Mouse (Mus musculus): ENCODE data around the gene Atf7. TPM values are rescaled to one million over a fixed set of nuclear protein-coding genes. Genes with fewer than 3 reads are reported as not detected.

Gene Atf7
- polyA plus RNA-seq, 1 experiment, result 31.0 TPM

DNA sequence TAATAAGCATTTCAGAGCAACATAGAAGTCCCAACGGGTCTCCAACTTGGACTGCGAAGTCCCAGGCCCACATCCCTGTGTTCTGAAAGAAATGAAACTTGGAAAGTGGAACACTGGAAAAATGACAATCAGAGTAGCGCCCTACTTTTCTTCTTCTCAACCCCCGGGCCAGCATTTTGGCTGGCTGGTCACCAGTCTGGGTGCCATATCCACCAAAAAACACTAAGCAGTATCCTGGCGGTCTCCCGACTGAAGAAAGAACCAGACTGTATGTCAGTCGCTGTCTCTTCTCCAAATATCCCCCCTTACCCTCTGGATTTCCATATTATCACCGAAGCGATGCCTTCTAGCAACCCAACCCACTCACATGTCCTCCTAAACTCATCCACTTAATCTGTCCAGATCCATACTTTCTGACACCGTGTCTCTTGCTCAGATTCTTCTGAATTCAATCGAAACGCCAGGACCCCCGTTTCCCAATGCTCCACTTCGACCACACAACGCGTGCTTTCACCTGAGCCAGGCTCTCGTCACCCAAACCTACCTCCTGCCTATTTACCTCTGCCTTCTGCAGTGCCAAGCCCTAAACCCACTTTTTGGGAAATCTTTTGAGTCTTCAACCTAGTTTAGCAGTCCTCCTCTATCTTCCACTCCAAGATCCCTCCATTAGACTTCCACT lies 834 bp downstream of the Atf7 start:
- Histone ChIP-seq H3K27me3 (ENCODE audit: control insufficient read depth, insufficient read depth, insufficient read length) (no peaks in the 10 kb centered on the region), H3K79me3 (ENCODE audit: low read depth) (peaks cover 49% of the 10 kb centered on the region), H3K36me3 (ENCODE audit: control insufficient read depth, insufficient read depth) (peaks cover 19% of the 10 kb centered on the region), H3ac (ENCODE audit: control insufficient read depth, insufficient read length, low read depth) (peak overlapping the region; percentile 89), H3K79me2 (ENCODE audit: control insufficient read depth, insufficient read depth) (peaks cover 56% of the 10 kb centered on the region), H3K4me3 (ENCODE audit: insufficient read depth, poor library complexity, severe bottlenecking) (peak overlapping the region; percentile 73)
- TF ChIP-seq CTCF (IDR thresholded peaks at IDR 0.05; ENCODE audit: control insufficient read depth, insufficient read depth, insufficient read length) (no peak), USF1 (IDR thresholded peaks at IDR 0.05; ENCODE audit: low read depth) (no peak), MAX (IDR thresholded peaks at IDR 0.05) (no peak), CEBPB (IDR thresholded peaks at IDR 0.05; ENCODE audit: low read depth) (no peak), FOSL1 (IDR thresholded peaks at IDR 0.05; ENCODE audit: insufficient read depth, low read length, poor library complexity, severe bottlenecking) (no peak), MYOG (IDR thresholded peaks at IDR 0.05; ENCODE audit: control insufficient read depth, extremely low read depth, insufficient read length) (no peak), MYOD1 (IDR thresholded peaks at IDR 0.05; ENCODE audit: control insufficient read depth, insufficient read length, low read depth) (no peak)

GRCm38 (mm10) chr15:102623121-102623520 lies 2.1 kb downstream of the Atf7 start:
- no peaks in the 10 kb centered on the region for H3K27me3 ChIP-seq (ENCODE audit: control insufficient read depth, insufficient read depth, insufficient read length)
- peaks cover 69% of the 10 kb centered on the region for H3K79me2 ChIP-seq (ENCODE audit: control insufficient read depth, insufficient read depth)
- no peak overlapping the region for H3ac ChIP-seq (ENCODE audit: control insufficient read depth, insufficient read length, low read depth)
- peaks cover 60% of the 10 kb centered on the region for H3K79me3 ChIP-seq (ENCODE audit: low read depth)
- no peak for TF ChIP-seq MYOG (IDR thresholded peaks at IDR 0.05; ENCODE audit: control insufficient read depth, extremely low read depth, insufficient read length)
- peak; percentile 86 for TF ChIP-seq CEBPB (IDR thresholded peaks at IDR 0.05; ENCODE audit: low read depth)
- no peak for TF ChIP-seq USF1 (IDR thresholded peaks at IDR 0.05; ENCODE audit: low read depth)
- no peak for TF ChIP-seq CTCF (IDR thresholded peaks at IDR 0.05; ENCODE audit: control insufficient read depth, insufficient read depth, insufficient read length)
- no peak for TF ChIP-seq FOSL1 (IDR thresholded peaks at IDR 0.05; ENCODE audit: insufficient read depth, low read length, poor library complexity, severe bottlenecking)
- TF ChIP-seq MAX (IDR thresholded peaks at IDR 0.05), result no peak
- no peak for TF ChIP-seq MYOD1 (IDR thresholded peaks at IDR 0.05; ENCODE audit: control insufficient read depth, insufficient read length, low read depth)
- H3K4me3 ChIP-seq (ENCODE audit: insufficient read depth, poor library complexity, severe bottlenecking), result no peak overlapping the region
- peaks cover 21% of the 10 kb centered on the region for H3K36me3 ChIP-seq (ENCODE audit: control insufficient read depth, insufficient read depth)

GRCm38 (mm10) chr15:102622536-102622935 lies 2.7 kb downstream of the Atf7 start:
- Histone ChIP-seq H3K79me2 (ENCODE audit: control insufficient read depth, insufficient read depth) (peaks cover 75% of the 10 kb centered on the region), H3K27me3 (ENCODE audit: control insufficient read depth, insufficient read depth, insufficient read length) (no peaks in the 10 kb centered on the region), H3K36me3 (ENCODE audit: control insufficient read depth, insufficient read depth) (peaks cover 25% of the 10 kb centered on the region), H3K4me3 (ENCODE audit: insufficient read depth, poor library complexity, severe bottlenecking) (no peak overlapping the region), H3ac (ENCODE audit: control insufficient read depth, insufficient read length, low read depth) (no peak overlapping the region), H3K79me3 (ENCODE audit: low read depth) (peaks cover 66% of the 10 kb centered on the region)
- TF ChIP-seq CTCF (IDR thresholded peaks at IDR 0.05; ENCODE audit: control insufficient read depth, insufficient read depth, insufficient read length), result no peak
- no peak for TF ChIP-seq MYOD1 (IDR thresholded peaks at IDR 0.05; ENCODE audit: control insufficient read depth, insufficient read length, low read depth)
- TF ChIP-seq USF1 (IDR thresholded peaks at IDR 0.05; ENCODE audit: low read depth), result no peak
- no peak for TF ChIP-seq MAX (IDR thresholded peaks at IDR 0.05)
- no peak for TF ChIP-seq FOSL1 (IDR thresholded peaks at IDR 0.05; ENCODE audit: insufficient read depth, low read length, poor library complexity, severe bottlenecking)
- TF ChIP-seq MYOG (IDR thresholded peaks at IDR 0.05; ENCODE audit: control insufficient read depth, extremely low read depth, insufficient read length), result no peak
- TF ChIP-seq CEBPB (IDR thresholded peaks at IDR 0.05; ENCODE audit: low read depth), result no peak

GRCm38 (mm10) chr15:102620765-102621164 lies 4.5 kb downstream of the Atf7 start:
- TF ChIP-seq CEBPB (IDR thresholded peaks at IDR 0.05; ENCODE audit: low read depth) (no peak), FOSL1 (IDR thresholded peaks at IDR 0.05; ENCODE audit: insufficient read depth, low read length, poor library complexity, severe bottlenecking) (no peak), MYOG (IDR thresholded peaks at IDR 0.05; ENCODE audit: control insufficient read depth, extremely low read depth, insufficient read length) (no peak), MYOD1 (IDR thresholded peaks at IDR 0.05; ENCODE audit: control insufficient read depth, insufficient read length, low read depth) (no peak), MAX (IDR thresholded peaks at IDR 0.05) (no peak), CTCF (IDR thresholded peaks at IDR 0.05; ENCODE audit: control insufficient read depth, insufficient read depth, insufficient read length) (no peak), USF1 (IDR thresholded peaks at IDR 0.05; ENCODE audit: low read depth) (no peak)

GRCm38 (mm10) chr15:102619486-102619885 lies 5.8 kb downstream of the Atf7 start:
- Histone ChIP-seq H3K36me3 (ENCODE audit: control insufficient read depth, insufficient read depth) (peaks cover 30% of the 10 kb centered on the region), H3K79me2 (ENCODE audit: control insufficient read depth, insufficient read depth) (peaks cover 100% of the 10 kb centered on the region), H3K4me3 (ENCODE audit: insufficient read depth, poor library complexity, severe bottlenecking) (no peak overlapping the region), H3K27me3 (ENCODE audit: control insufficient read depth, insufficient read depth, insufficient read length) (no peaks in the 10 kb centered on the region), H3K79me3 (ENCODE audit: low read depth) (peaks cover 90% of the 10 kb centered on the region), H3ac (ENCODE audit: control insufficient read depth, insufficient read length, low read depth) (no peak overlapping the region)
- TF ChIP-seq CTCF (IDR thresholded peaks at IDR 0.05; ENCODE audit: control insufficient read depth, insufficient read depth, insufficient read length) (no peak), FOSL1 (IDR thresholded peaks at IDR 0.05; ENCODE audit: insufficient read depth, low read length, poor library complexity, severe bottlenecking) (no peak)

More at GRCm38 (mm10) chr15:102620765-102621164, 4.5 kb downstream of the Atf7 start:
- Histone ChIP-seq H3K79me3 (ENCODE audit: low read depth) (peaks cover 83% of the 10 kb centered on the region), H3ac (ENCODE audit: control insufficient read depth, insufficient read length, low read depth) (no peak overlapping the region), H3K4me3 (ENCODE audit: insufficient read depth, poor library complexity, severe bottlenecking) (no peak overlapping the region), H3K36me3 (ENCODE audit: control insufficient read depth, insufficient read depth) (peaks cover 30% of the 10 kb centered on the region), H3K79me2 (ENCODE audit: control insufficient read depth, insufficient read depth) (peaks cover 92% of the 10 kb centered on the region), H3K27me3 (ENCODE audit: control insufficient read depth, insufficient read depth, insufficient read length) (no peaks in the 10 kb centered on the region)

All from C2C12 (cell line).